Mouse (Mus musculus) CH12.LX (cell line): ENCODE measurements around the gene Catip.

ENCODE experiments used
- CTCF ChIP-seq, 2 experiments: IDR thresholded peaks in 1 of 2; conservative IDR thresholded peaks in 1 of 2; 2 replicates each; pipeline ENCODE4 v1.5.1; 2011 to 2012; ENCODE audit warnings: low read depth in 2 of 2, low read length in 2 of 2, improper control_type of control experiment in 1 of 2, inconsistent platforms in 1 of 2, mild to moderate bottlenecking in 1 of 2, moderate library complexity in 1 of 2
- ETS1 ChIP-seq: conservative IDR thresholded peaks from 2 replicates; pipeline ENCODE4 v1.6.1; 2012; ENCODE audit warnings: low read depth, mild to moderate bottlenecking, inconsistent platforms, low read length, improper control_type of control experiment, moderate library complexity
- MAFK ChIP-seq: IDR thresholded peaks from 2 replicates; pipeline ENCODE4 v1.6.1; 2011; ENCODE audit warnings: low read length, improper control_type of control experiment; ENCODE audit not compliant: insufficient replicate concordance
- POLR2A ChIP-seq: IDR thresholded peaks from 2 replicates; pipeline ENCODE4 v1.6.1; 2011; ENCODE audit warnings: low read depth, mild to moderate bottlenecking, improper control_type of control experiment, low read length

- TF ChIP-seq ETS1 (no peak), MAFK (no peak), POLR2A (no peak), CTCF (conservative IDR thresholded peaks at IDR 0.05 in 1 of 2, IDR thresholded peaks at IDR 0.05 in 1 of 2; ENCODE audit: low read depth in 2 of 2, low read length in 2 of 2) (no peak)
Measured at GRCm38 (mm10) chr1:74364270-74364669, 2.4 kb downstream of the Catip start.
